Mouse (Mus musculus) brain, embryonic 14.5 days (tissue): ENCODE results near the gene Uba7.

Experiments used
- CTCF ChIP-seq: fragments of 200-500 bp; IDR thresholded peaks from 2 replicates; pipeline ENCODE4 v1.5.1; 2012; ENCODE audit warnings: inconsistent platforms, mild to moderate bottlenecking, moderate library complexity, borderline replicate concordance; ENCODE audit not compliant: insufficient read depth, insufficient read length; ENCODE audit errors: extremely low read depth
- POLR2A ChIP-seq: fragments of 200-500 bp; IDR thresholded peaks from 2 replicates; pipeline ENCODE4 v1.6.1; 2012; ENCODE audit warnings: mild to moderate bottlenecking, inconsistent platforms, borderline replicate concordance; ENCODE audit not compliant: poor library complexity, insufficient read depth, insufficient read length, severe bottlenecking; ENCODE audit errors: extremely low read depth

- TF ChIP-seq CTCF (no peak), POLR2A (no peak)
These were observed 10.1 kb downstream of the Uba7 start, which contains the start of gene Inka1 for GRCm38 (mm10) chr9:107985131-107986119.
